Mouse (Mus musculus) testis, adult 2 months (tissue): Measurements from ENCODE around the gene Rxra.

Experiments used
- CTCF ChIP-seq: fragments of 200-500 bp; IDR thresholded peaks from 2 replicates; pipeline ENCODE4 v1.5.1; 2012; ENCODE audit warnings: low read depth, mild to moderate bottlenecking, inconsistent platforms, low read length, moderate library complexity; ENCODE audit not compliant: control insufficient read depth, insufficient read depth, insufficient replicate concordance
- POLR2A ChIP-seq: fragments of 200-500 bp; IDR thresholded peaks from 2 replicates; pipeline ENCODE4 v1.6.1; 2012; ENCODE audit warnings: low read depth, mild to moderate bottlenecking, inconsistent platforms, low read length, moderate library complexity; ENCODE audit not compliant: control insufficient read depth

- TF ChIP-seq CTCF (no peak), POLR2A (no peak)
Measured at GRCm38 (mm10) chr2:27712626-27713025, 36.4 kb downstream of the Rxra start.
